Mouse (Mus musculus): ENCODE measurements around the gene Ankrd54. TPM values are rescaled to one million over a fixed set of nuclear protein-coding genes. Genes with fewer than 3 reads are reported as not detected.

Ankrd54 gene
- total RNA-seq (2014; rRNA removed): 5.1 and 6.4 TPM in 2 replicates
- polyA plus RNA-seq (2012; rRNA removed): 22.5 and 27.1 TPM in 2 replicates

DNA sequence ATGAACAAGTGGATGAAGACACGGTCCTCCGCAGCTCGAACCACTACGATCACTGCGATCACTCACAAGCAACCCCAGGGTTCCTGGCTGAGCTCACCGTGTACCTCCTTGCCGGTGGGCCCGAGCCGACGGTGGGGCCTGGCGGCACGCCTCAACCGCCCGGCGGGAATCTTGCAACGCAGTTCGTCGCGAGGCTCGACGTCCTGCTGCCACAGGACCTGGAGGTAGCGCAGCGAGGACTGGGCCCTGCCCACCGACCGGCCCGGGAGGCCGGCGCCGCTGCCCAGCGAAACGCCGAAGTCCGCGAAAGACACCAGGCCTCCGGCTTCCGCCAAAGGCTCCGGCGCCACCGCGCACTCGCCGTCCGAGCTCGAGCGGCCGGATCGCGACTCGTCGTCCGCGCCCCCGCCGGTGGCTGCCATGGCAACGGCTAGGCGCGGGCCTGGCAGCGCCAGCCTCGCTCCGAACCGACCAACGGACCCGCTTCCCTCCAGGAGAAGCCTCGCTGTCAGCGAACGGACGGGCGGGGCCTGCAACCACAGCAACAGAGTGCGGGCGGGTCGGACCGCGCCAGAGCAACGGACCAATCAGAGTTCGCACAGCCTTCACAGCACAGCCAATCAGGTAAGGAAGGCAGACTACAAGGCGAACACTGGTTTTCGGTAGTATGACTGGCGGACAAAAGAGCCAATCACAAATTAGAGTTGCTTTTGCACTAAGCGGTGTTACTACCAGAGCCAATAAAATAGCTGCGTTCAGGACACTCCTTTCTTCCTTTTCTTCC, at the start of gene Ankrd54:
TSS of gene Ankrd54 (minus strand) at position 518 of the 784 bp plus-strand sequence.
- Histone ChIP-seq H3K36me3 (ENCODE audit: control insufficient read depth, insufficient read depth, low read length) (peaks cover 2% of the 10 kb centered on the region; the same call in 1 of the 2 replicates), H3K9ac (ENCODE audit: low read depth, low read length) (peak within 1 kb of the TSS; percentile 81), H3K79me2 (ENCODE audit: control insufficient read depth, insufficient read depth, low read length) (no peaks in the 10 kb centered on the region), H3K27ac (replicated peaks; ENCODE audit: insufficient read depth, low read depth, low read length) (peak within 1 kb of the TSS; percentile 17), H3K4me1 (ENCODE audit: control insufficient read depth, insufficient read depth, low read length) (peaks cover 2% of the 10 kb centered on the region; the same call in 1 of the 2 replicates), H3K4me3 (ENCODE audit: insufficient read depth, low read depth, low read length) (peak within 1 kb of the TSS; percentile 73), H3K27me3 (ENCODE audit: control insufficient read depth, insufficient read depth, low read length) (no peaks in the 10 kb centered on the region)
- DNase-seq (ENCODE audit: extremely low read depth, low read depth, low spot score): peak; percentile 100
- TF ChIP-seq POLR2A (IDR thresholded peaks at IDR 0.05; ENCODE audit: extremely low read depth, insufficient read depth, low read length) (peak; percentile 78), CTCF (IDR thresholded peaks at IDR 0.05; ENCODE audit: low read depth, low read length) (no peak)
- under 1% methylated on average over 80 of the region's 80 CpGs for WGBS

DNA sequence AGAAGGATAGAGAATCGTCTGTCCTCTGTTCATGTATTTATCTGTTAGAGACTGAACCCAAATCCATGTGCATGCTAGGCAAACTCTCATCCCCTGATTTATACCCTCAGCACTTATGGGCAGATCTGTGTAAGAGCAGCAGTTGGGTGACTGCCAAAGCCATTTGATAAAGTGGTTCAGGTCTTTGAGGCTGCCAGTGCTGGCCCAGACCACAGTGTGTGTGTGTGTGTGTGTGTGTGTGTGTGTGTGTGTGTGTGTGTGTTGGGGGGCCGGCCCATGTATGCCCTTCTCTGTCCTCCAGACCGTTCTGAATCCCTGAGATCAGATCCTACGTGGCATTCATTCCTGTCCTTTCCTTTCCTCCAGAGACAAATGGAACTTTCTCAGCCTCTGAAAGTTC, 49.1 kb upstream of the Ankrd54 start:
- H3K27ac ChIP-seq (replicated peaks; ENCODE audit: insufficient read depth, low read depth, low read length): no peak overlapping the region
- H3K9ac ChIP-seq (ENCODE audit: low read depth, low read length): no peak overlapping the region
- peaks cover 11% of the 10 kb centered on the region for H3K4me1 ChIP-seq (ENCODE audit: control insufficient read depth, insufficient read depth, low read length)
- no peak for DNase-seq (ENCODE audit: extremely low read depth, low read depth, low spot score)
- peaks cover 16% of the 10 kb centered on the region for H3K79me2 ChIP-seq (ENCODE audit: control insufficient read depth, insufficient read depth, low read length)
- TF ChIP-seq CTCF (IDR thresholded peaks at IDR 0.05; ENCODE audit: low read depth, low read length) (no peak), POLR2A (IDR thresholded peaks at IDR 0.05; ENCODE audit: extremely low read depth, insufficient read depth, low read length) (no peak)
- 80% methylated on average over 4 of the region's 4 CpGs for WGBS
- no peaks in the 10 kb centered on the region for H3K27me3 ChIP-seq (ENCODE audit: control insufficient read depth, insufficient read depth, low read length)
- H3K4me3 ChIP-seq (ENCODE audit: insufficient read depth, low read depth, low read length): no peak overlapping the region
- H3K36me3 ChIP-seq (ENCODE audit: control insufficient read depth, insufficient read depth, low read length): peaks cover 3% of the 10 kb centered on the region; the same call in 1 of the 2 replicates

DNA sequence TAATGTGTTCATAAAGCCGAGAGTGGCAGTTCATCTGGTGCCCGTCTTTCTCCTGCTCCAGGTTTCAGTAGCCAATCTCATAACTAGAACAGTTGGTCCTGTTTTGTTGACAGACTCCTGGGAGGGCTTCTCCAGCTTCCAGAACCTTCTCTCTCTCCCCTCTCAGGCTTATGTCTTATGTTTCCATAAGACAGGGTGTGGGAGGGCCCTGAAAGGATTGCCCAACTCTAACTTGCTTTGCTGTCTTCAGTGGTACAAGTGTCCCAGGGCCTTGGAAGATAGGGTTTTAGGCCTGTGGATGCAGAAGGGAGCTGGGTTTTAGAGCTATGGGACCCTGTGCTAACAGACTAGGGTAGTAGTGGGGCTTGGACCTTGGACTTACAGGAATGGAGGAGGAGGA, 47.8 kb upstream of the Ankrd54 start:
- TF ChIP-seq POLR2A (IDR thresholded peaks at IDR 0.05; ENCODE audit: extremely low read depth, insufficient read depth, low read length) (no peak), CTCF (IDR thresholded peaks at IDR 0.05; ENCODE audit: low read depth, low read length) (no peak)
- H3K4me1 ChIP-seq (ENCODE audit: control insufficient read depth, insufficient read depth, low read length): peaks cover 11% of the 10 kb centered on the region
- 97% methylated on average over 2 of the region's 2 CpGs for WGBS
- no peak overlapping the region for H3K9ac ChIP-seq (ENCODE audit: low read depth, low read length)
- DNase-seq (ENCODE audit: extremely low read depth, low read depth, low spot score): no peak
- H3K27me3 ChIP-seq (ENCODE audit: control insufficient read depth, insufficient read depth, low read length): no peaks in the 10 kb centered on the region
- no peak overlapping the region for H3K27ac ChIP-seq (replicated peaks; ENCODE audit: insufficient read depth, low read depth, low read length)
- no peak overlapping the region for H3K4me3 ChIP-seq (ENCODE audit: insufficient read depth, low read depth, low read length)
- peaks cover 16% of the 10 kb centered on the region for H3K79me2 ChIP-seq (ENCODE audit: control insufficient read depth, insufficient read depth, low read length)
- H3K36me3 ChIP-seq (ENCODE audit: control insufficient read depth, insufficient read depth, low read length): peaks cover 2% of the 10 kb centered on the region; the same call in 1 of the 2 replicates

DNA sequence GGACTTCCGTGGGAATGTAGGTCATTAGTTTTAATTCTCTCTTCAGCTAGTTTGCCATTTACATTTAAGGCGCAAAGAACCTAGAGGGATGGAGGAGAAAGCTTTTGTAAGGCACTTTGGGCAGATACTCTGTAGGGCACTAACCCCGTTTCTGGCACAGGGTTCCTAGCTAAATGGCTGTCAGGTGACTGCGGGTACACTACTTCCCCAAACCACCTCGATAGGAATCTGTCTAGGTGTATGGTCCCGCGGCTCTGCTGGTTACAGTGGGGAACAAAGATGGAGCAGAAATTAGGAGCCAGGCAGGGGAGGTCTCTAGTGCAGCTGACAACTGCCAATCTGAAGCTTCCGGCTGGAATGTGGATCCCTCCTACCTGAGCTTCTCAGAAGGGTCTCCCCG, 47.3 kb upstream of the Ankrd54 start:
- peaks cover 2% of the 10 kb centered on the region; the same call in 1 of the 2 replicates for H3K36me3 ChIP-seq (ENCODE audit: control insufficient read depth, insufficient read depth, low read length)
- peak overlapping the region; percentile 94 for H3K4me3 ChIP-seq (ENCODE audit: insufficient read depth, low read depth, low read length)
- 26% methylated on average over 9 of the region's 9 CpGs for WGBS
- no peak overlapping the region for H3K27ac ChIP-seq (replicated peaks; ENCODE audit: insufficient read depth, low read depth, low read length)
- DNase-seq (ENCODE audit: extremely low read depth, low read depth, low spot score): peak; percentile 46
- TF ChIP-seq CTCF (IDR thresholded peaks at IDR 0.05; ENCODE audit: low read depth, low read length): no peak
- no peak for TF ChIP-seq POLR2A (IDR thresholded peaks at IDR 0.05; ENCODE audit: extremely low read depth, insufficient read depth, low read length)
- peak overlapping the region; percentile 98; the same call in 1 of the 2 replicates for H3K9ac ChIP-seq (ENCODE audit: low read depth, low read length)
- H3K27me3 ChIP-seq (ENCODE audit: control insufficient read depth, insufficient read depth, low read length): no peaks in the 10 kb centered on the region
- H3K4me1 ChIP-seq (ENCODE audit: control insufficient read depth, insufficient read depth, low read length): peaks cover 11% of the 10 kb centered on the region
- peaks cover 16% of the 10 kb centered on the region for H3K79me2 ChIP-seq (ENCODE audit: control insufficient read depth, insufficient read depth, low read length)

DNA sequence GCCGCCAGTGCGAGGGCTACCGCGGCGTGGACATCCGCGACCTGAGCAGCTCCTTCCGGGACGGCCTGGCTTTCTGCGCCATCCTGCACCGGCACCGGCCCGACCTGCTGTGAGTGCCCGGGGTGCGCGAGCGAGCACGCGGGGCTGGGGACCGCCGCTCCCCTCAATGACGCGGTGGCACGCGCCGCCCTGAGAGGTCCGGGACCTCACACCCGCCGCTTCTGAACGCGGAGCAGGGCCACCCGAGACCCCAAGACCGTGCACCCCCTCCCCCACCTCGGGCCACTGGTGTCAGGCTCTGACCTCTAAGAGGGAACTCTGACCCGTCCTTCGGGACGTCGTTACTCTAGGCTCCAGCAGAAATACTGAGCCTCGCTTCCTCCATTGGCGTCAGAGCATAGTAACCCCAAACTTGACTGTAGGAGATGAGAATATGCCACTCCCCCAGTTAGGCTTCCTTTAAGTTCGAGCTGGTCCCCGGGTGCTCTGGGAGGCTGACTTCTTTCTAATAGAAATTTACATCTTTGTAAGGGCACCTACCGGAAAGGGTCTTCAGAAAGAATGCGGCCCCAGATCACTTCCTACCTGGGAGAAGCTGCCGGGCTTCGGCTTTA, 46.7 kb upstream of the Ankrd54 start:
- TF ChIP-seq CTCF (IDR thresholded peaks at IDR 0.05; ENCODE audit: low read depth, low read length) (no peak), POLR2A (IDR thresholded peaks at IDR 0.05; ENCODE audit: extremely low read depth, insufficient read depth, low read length) (no peak)
- peak overlapping the region; percentile 68 for H3K27ac ChIP-seq (replicated peaks; ENCODE audit: insufficient read depth, low read depth, low read length)
- WGBS: 1% methylated on average over 46 of the region's 46 CpGs
- H3K9ac ChIP-seq (ENCODE audit: low read depth, low read length): peak overlapping the region; percentile 98
- peaks cover 16% of the 10 kb centered on the region for H3K79me2 ChIP-seq (ENCODE audit: control insufficient read depth, insufficient read depth, low read length)
- no peaks in the 10 kb centered on the region for H3K36me3 ChIP-seq (ENCODE audit: control insufficient read depth, insufficient read depth, low read length)
- no peaks in the 10 kb centered on the region for H3K27me3 ChIP-seq (ENCODE audit: control insufficient read depth, insufficient read depth, low read length)
- H3K4me1 ChIP-seq (ENCODE audit: control insufficient read depth, insufficient read depth, low read length): peaks cover 11% of the 10 kb centered on the region
- peak overlapping the region; percentile 94 for H3K4me3 ChIP-seq (ENCODE audit: insufficient read depth, low read depth, low read length)
- peak; percentile 54 for DNase-seq (ENCODE audit: extremely low read depth, low read depth, low spot score)
